Mouse (Mus musculus): ENCODE data around the gene Il17ra. TPM values are rescaled to one million over a fixed set of nuclear protein-coding genes. Genes with fewer than 3 reads are reported as not detected.
A peak's percentile ranks its signal among the peaks of the same experiment; 100 is the strongest.

Il17ra gene
- total and polyA plus RNA-seq, 2 experiments from 2014 or later: 2.3 to 4.9 TPM

DNA sequence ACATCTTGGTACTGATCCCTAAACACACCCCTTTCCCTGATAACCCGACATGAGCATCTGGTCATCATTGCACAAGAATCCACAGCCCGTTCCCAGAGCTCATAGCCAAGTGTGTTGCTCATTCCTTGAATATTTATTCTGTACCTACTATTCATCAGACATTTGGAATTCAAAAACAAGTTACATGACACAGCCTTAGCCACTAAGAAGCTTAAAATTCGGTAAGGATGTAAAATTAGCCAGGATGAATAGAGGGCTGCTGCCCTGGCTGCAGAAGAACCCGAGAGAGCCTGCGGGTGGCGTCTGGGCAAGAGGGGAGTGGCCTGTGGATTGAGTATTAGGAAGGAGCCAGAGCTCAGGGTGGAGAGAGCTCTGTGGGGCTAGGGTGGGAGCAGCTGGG, 19.7 kb downstream of the Il17ra start:
- Histone ChIP-seq H3K27me3 (ENCODE audit: insufficient read depth, low read length) (no peaks in the 10 kb centered on the region), H3K9me3 (ENCODE audit: low read length) (no peaks in the 10 kb centered on the region), H3K4me2 (ENCODE audit: low read depth, low read length, poor library complexity, severe bottlenecking) (no peak overlapping the region), H3K9ac (replicated peaks; ENCODE audit: low read length, poor library complexity, severe bottlenecking) (no peak overlapping the region), H3K4me1 (ENCODE audit: insufficient read depth, low read length) (no peaks in the 10 kb centered on the region), H3K36me3 (ENCODE audit: insufficient read depth, low read length) (no peaks in the 10 kb centered on the region; the same call in 1 of the 2 replicates), H3K27ac (ENCODE audit: low read depth, low read length) (no peak overlapping the region), H3K4me3 (ENCODE audit: low read depth, low read length) (no peak overlapping the region)
- TF ChIP-seq CTCF (IDR thresholded peaks at IDR 0.05): no peak
- ATAC-seq (ENCODE audit: low FRiP score) (no peak), DNase-seq (ENCODE audit: low spot score) (no peak)
- WGBS: 34% methylated on average over 6 of the region's 6 CpGs

DNA sequence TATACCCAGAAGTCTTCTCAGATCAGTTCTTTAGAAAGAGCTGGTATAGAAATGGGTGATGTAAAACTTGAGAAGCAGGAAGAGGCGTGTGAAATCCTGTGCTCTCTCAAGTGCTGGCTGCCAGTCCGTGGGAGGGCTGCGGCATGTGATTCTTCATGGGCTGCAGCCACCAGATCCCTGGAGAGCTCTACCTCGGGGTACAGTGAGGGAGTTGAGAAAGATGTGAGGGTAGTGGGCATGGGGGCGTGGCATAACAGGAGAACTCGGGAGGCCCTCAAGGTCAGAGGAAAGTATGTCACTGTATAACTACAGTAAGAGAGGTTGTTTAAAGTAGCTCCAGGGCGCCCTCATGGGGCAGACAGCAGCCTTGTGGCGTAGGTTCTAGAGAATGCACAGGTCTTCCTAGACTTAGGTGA, 20.2 kb downstream of the Il17ra start:
- Histone ChIP-seq H3K9me3 (ENCODE audit: low read length) (no peaks in the 10 kb centered on the region), H3K9ac (replicated peaks; ENCODE audit: low read length, poor library complexity, severe bottlenecking) (no peak overlapping the region), H3K4me2 (ENCODE audit: low read depth, low read length, poor library complexity, severe bottlenecking) (no peak overlapping the region), H3K27ac (ENCODE audit: low read depth, low read length) (no peak overlapping the region), H3K36me3 (ENCODE audit: insufficient read depth, low read length) (no peaks in the 10 kb centered on the region; the same call in 1 of the 2 replicates), H3K4me1 (ENCODE audit: insufficient read depth, low read length) (no peaks in the 10 kb centered on the region), H3K4me3 (ENCODE audit: low read depth, low read length) (no peak overlapping the region), H3K27me3 (ENCODE audit: insufficient read depth, low read length) (no peaks in the 10 kb centered on the region)
- TF ChIP-seq CTCF (IDR thresholded peaks at IDR 0.05): peak; percentile 61
- whole genome bisulfite sequencing: 38% methylated on average over 8 of the region's 8 CpGs
- ATAC-seq (ENCODE audit: low FRiP score): no peak
- no peak for DNase-seq (ENCODE audit: low spot score)

DNA sequence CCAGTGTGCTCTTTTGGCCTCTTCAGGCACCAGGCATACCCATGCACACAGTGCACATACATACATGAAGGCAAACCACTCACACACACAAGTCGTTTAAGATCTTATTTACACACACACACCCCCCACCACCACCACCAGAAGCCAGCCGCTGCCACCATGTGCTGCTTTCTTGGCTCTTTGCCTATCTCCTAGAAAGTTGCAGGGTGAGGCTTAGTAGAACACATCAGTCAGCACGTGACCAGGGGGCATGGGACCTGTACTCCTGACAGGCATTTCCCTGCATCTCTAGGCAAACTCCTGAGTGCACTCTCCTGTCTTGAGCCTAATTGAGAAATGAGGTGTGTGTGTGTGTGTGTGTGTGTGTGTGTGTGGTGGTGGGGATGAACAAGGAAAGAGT, 22.0 kb downstream of the Il17ra start:
- Histone ChIP-seq H3K9ac (replicated peaks; ENCODE audit: low read length, poor library complexity, severe bottlenecking) (no peak overlapping the region), H3K27ac (ENCODE audit: low read depth, low read length) (no peak overlapping the region), H3K27me3 (ENCODE audit: insufficient read depth, low read length) (no peaks in the 10 kb centered on the region), H3K4me1 (ENCODE audit: insufficient read depth, low read length) (no peaks in the 10 kb centered on the region), H3K4me2 (ENCODE audit: low read depth, low read length, poor library complexity, severe bottlenecking) (no peak overlapping the region), H3K4me3 (ENCODE audit: low read depth, low read length) (no peak overlapping the region), H3K36me3 (ENCODE audit: insufficient read depth, low read length) (no peaks in the 10 kb centered on the region; the same call in 1 of the 2 replicates), H3K9me3 (ENCODE audit: low read length) (no peaks in the 10 kb centered on the region)
- no peak for TF ChIP-seq CTCF (IDR thresholded peaks at IDR 0.05)
- 82% methylated on average over 3 of the region's 3 CpGs for WGBS
- DNase-seq (ENCODE audit: low spot score): no peak
- no peak for ATAC-seq (ENCODE audit: low FRiP score)

DNA sequence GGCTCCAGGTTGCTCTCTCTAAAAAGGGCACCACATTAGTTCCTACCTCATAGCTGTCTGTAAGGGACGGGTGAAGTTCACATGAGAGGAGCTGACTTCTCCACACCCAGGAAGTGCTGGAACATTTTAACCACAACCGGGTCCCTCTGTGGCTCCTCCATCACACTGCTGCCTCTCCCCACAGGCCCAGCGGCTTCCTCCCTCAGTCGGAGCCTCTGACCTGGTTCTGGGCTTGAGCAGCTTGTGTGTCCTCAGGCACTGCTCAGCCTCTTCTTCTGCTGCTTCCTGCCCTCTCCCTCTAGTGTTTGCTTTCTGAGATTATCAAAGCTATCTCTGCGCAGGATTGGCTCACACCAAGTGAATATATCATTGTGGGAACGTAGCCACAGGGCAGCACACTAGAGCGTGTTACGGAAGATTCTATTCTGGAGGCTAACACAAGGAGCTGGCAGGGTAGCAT, 23.0 kb downstream of the Il17ra start:
- H3K27me3 ChIP-seq (ENCODE audit: insufficient read depth, low read length): no peaks in the 10 kb centered on the region
- TF ChIP-seq CTCF (IDR thresholded peaks at IDR 0.05): peak; percentile 35
- H3K27ac ChIP-seq (ENCODE audit: low read depth, low read length): no peak overlapping the region
- H3K4me2 ChIP-seq (ENCODE audit: low read depth, low read length, poor library complexity, severe bottlenecking): no peak overlapping the region
- H3K4me3 ChIP-seq (ENCODE audit: low read depth, low read length): no peak overlapping the region
- WGBS: 59% methylated on average over 8 of the region's 8 CpGs
- H3K9ac ChIP-seq (replicated peaks; ENCODE audit: low read length, poor library complexity, severe bottlenecking): no peak overlapping the region
- H3K36me3 ChIP-seq (ENCODE audit: insufficient read depth, low read length): no peaks in the 10 kb centered on the region; the same call in 1 of the 2 replicates
- no peaks in the 10 kb centered on the region for H3K9me3 ChIP-seq (ENCODE audit: low read length)
- ATAC-seq (ENCODE audit: low FRiP score): no peak
- peaks cover 10% of the 10 kb centered on the region; the same call in 1 of the 2 replicates for H3K4me1 ChIP-seq (ENCODE audit: insufficient read depth, low read length)
- DNase-seq (ENCODE audit: low spot score): no peak

DNA sequence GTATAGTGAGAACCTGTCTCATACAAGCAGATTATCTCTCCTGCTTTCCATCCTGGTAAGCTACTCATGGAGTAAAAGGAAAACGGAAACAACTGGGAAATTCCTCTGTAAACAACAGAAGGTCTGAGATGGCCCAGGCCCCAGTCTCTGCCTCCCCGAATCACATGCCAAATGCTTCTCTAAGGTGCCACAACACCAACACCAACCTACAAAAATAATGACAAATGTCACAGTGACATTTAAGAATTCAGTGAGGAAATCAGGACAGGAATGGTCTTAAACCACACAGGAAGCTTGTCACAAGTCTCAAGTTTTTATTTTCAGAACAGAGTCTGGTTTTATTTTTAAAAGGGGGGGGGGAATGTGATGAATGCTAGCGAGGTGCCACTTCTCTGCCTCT, 25.6 kb downstream of the Il17ra start:
- Histone ChIP-seq H3K27me3 (ENCODE audit: insufficient read depth, low read length) (no peaks in the 10 kb centered on the region), H3K36me3 (ENCODE audit: insufficient read depth, low read length) (no peaks in the 10 kb centered on the region), H3K9ac (replicated peaks; ENCODE audit: low read length, poor library complexity, severe bottlenecking) (no peak overlapping the region), H3K4me3 (ENCODE audit: low read depth, low read length) (no peak overlapping the region), H3K4me1 (ENCODE audit: insufficient read depth, low read length) (peaks cover 16% of the 10 kb centered on the region), H3K4me2 (ENCODE audit: low read depth, low read length, poor library complexity, severe bottlenecking) (no peak overlapping the region), H3K9me3 (ENCODE audit: low read length) (no peaks in the 10 kb centered on the region), H3K27ac (ENCODE audit: low read depth, low read length) (no peak overlapping the region)
- DNase-seq (ENCODE audit: low spot score) (no peak), ATAC-seq (ENCODE audit: low FRiP score) (no peak)
- no peak for TF ChIP-seq CTCF (IDR thresholded peaks at IDR 0.05)
- 86% methylated on average over 3 of the region's 3 CpGs for WGBS

DNA sequence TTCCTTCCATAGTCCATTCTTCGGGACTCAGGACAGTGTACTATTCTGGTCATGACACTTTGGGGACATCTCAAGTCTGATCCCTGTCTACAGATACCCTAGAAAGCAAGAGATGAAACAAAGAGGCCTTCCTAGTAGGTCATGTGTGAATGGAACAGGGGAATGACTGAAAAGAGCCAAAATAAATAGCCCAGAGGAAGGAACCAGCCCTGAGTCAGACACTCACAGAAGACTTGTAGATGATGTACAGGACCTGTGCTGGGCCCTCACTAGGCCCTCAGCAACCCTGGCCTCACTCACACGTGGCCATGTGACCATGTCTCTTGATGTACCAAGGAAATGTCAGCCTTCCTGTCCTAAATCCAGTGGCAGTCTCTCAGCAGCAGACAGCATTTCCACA, 26.4 kb downstream of the Il17ra start:
- no peak for TF ChIP-seq CTCF (IDR thresholded peaks at IDR 0.05)
- Histone ChIP-seq H3K4me1 (ENCODE audit: insufficient read depth, low read length) (peaks cover 16% of the 10 kb centered on the region), H3K9me3 (ENCODE audit: low read length) (no peaks in the 10 kb centered on the region), H3K4me2 (ENCODE audit: low read depth, low read length, poor library complexity, severe bottlenecking) (no peak overlapping the region), H3K36me3 (ENCODE audit: insufficient read depth, low read length) (no peaks in the 10 kb centered on the region), H3K27me3 (ENCODE audit: insufficient read depth, low read length) (no peaks in the 10 kb centered on the region), H3K9ac (replicated peaks; ENCODE audit: low read length, poor library complexity, severe bottlenecking) (no peak overlapping the region; the same call in 1 of the 2 replicates), H3K27ac (ENCODE audit: low read depth, low read length) (no peak overlapping the region), H3K4me3 (ENCODE audit: low read depth, low read length) (no peak overlapping the region)
- 62% methylated on average over 2 of the region's 2 CpGs for WGBS
- no peak for ATAC-seq (ENCODE audit: low FRiP score)
- DNase-seq (ENCODE audit: low spot score): no peak
